Mouse (Mus musculus): ENCODE data around the gene Prss16.

- TF ChIP-seq GATA1 (IDR thresholded peaks at IDR 0.05; ENCODE audit: borderline replicate concordance, low read length) (no peak), FLI1 (IDR thresholded peaks at IDR 0.05; ENCODE audit: low read length) (no peak)
Measured at GRCm38 (mm10) chr13:21984486-21984885, 25.1 kb downstream of the Prss16 start.

Measured in megakaryocyte, embryonic 14.5 days (primary cell).